Mouse (Mus musculus): ENCODE measurements around the gene Dqx1. TPM values are rescaled to one million over a fixed set of nuclear protein-coding genes. Genes with fewer than 3 reads are reported as not detected.
A peak's percentile ranks its signal among the peaks of the same experiment; 100 is the strongest.

The Dqx1 gene
- polyA plus RNA-seq, 1 experiment from 2014 or later: 5.4 TPM

DNA sequence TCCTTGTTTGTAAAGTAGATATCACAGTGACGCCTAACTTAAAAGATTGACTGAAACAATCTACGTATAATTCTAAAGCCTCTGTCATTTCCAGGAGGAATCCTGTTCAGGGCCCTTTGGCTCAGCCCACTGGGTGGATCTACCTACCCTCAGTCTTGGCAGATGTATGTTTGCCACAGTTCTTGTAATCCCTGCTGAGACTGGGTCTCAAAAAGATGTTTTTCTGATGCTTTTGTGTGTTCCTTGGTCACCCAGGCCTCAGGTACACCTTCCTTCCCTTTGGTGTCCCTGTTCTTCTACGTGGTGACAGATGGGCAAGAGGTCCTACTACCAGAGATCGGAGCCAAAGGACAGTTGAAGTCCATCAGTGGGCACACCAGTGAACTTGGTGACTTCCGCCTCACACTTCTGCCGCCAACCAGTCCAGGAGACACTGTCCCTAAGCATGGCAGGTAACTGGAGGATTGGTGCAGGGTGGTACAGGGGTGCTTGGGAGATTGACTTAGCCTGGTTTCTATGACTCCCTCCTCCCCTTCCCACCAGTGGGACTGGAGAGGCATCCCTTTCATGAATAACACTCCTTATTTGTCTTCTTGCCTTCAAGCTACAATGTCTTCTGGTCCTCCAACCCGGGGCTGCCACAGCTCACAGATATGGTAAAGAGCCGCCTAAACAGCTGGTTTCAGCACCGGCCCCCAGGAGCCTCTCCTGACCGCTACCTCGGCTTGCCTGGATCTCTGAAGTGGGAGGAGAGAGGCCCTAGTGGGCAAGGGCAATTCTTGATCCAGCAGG, 58.9 kb downstream of the Dqx1 start:
- H3K4me3 ChIP-seq: peak overlapping the region; percentile 86
- H3K27me3 ChIP-seq (replicated peaks): no peaks in the 10 kb centered on the region
- H3K4me1 ChIP-seq: peaks cover 77% of the 10 kb centered on the region
- H3K27ac ChIP-seq: peak overlapping the region; percentile 88
- peaks cover 34% of the 10 kb centered on the region for H3K36me3 ChIP-seq
- H3K9ac ChIP-seq: peak overlapping the region; percentile 96
- no peaks in the 10 kb centered on the region for H3K9me3 ChIP-seq (replicated peaks)
- WGBS (ENCODE audit: insufficient replicate concordance): 71% methylated on average over 11 of the region's 11 CpGs
- H3K4me2 ChIP-seq: peak overlapping the region; percentile 95
- no peak for ATAC-seq

MicroRNA genes within 50 kb of the gene (microRNA counts, 519-probe panel; counts per million panel counts)
- microRNA mmu-miR-3470a+mmu-miR-3470b: 582 counts per million, percentile 70 among the panel's probes with 10 or more counts

Small RNA genes lying within 50 kb of the gene (microRNA-seq; reads per million reads assigned to microRNA genes)
- gene Mir3470a (not detected), gene Mir7040 (2.1 reads per million)

Other genes starting within 250 kb of the Dqx1 start
- gene Sema4f, start 118.1 kb upstream of the Dqx1 start, polyA plus RNA-seq (2016; fragmentation: Nextera tagmentation; extraction: Ambion mirVana): 0.16 and 0.19 TPM in 2 replicates
- gene M1ap, start 110.9 kb upstream of the Dqx1 start, polyA plus RNA-seq (2016; fragmentation: Nextera tagmentation; extraction: Ambion mirVana): 8.8 and 10.1 TPM in 2 replicates
- gene Dok1, start 24.4 kb upstream of the Dqx1 start, polyA plus RNA-seq (2016; fragmentation: Nextera tagmentation; extraction: Ambion mirVana): 22.2 and 22.6 TPM in 2 replicates
- gene Loxl3, start 23.7 kb upstream of the Dqx1 start, polyA plus RNA-seq (2016; fragmentation: Nextera tagmentation; extraction: Ambion mirVana): 3.1 and 3.2 TPM in 2 replicates
- 215 and 233 TPM in 2 replicates for gene Aup1, start 3.3 kb upstream of the Dqx1 start, polyA plus RNA-seq (2016; fragmentation: Nextera tagmentation; extraction: Ambion mirVana)
- gene Htra2, start 2.6 kb upstream of the Dqx1 start, polyA plus RNA-seq (2016; fragmentation: Nextera tagmentation; extraction: Ambion mirVana): 147 and 154 TPM in 2 replicates
- 0.11 and 0.42 TPM in 2 replicates for gene Tlx2, start 12.4 kb downstream of the Dqx1 start, polyA plus RNA-seq (2016; fragmentation: Nextera tagmentation; extraction: Ambion mirVana)
- gene Pcgf1, start 20.0 kb downstream of the Dqx1 start, polyA plus RNA-seq (2016; fragmentation: Nextera tagmentation; extraction: Ambion mirVana): 20.8 and 23.3 TPM in 2 replicates
- 0.25 and 0.44 TPM in 2 replicates for gene Lbx2, start 28.5 kb downstream of the Dqx1 start, polyA plus RNA-seq (2016; fragmentation: Nextera tagmentation; extraction: Ambion mirVana)
- 1.5 and 1.9 TPM in 2 replicates for gene Ccdc142, start 43.8 kb downstream of the Dqx1 start, polyA plus RNA-seq (2016; fragmentation: Nextera tagmentation; extraction: Ambion mirVana)
- 2.3 TPM in 2 replicates for gene Gm42688, start 43.8 kb downstream of the Dqx1 start, polyA plus RNA-seq (2016; fragmentation: Nextera tagmentation; extraction: Ambion mirVana)
- gene Mrpl53, start 51.2 kb downstream of the Dqx1 start, polyA plus RNA-seq (2016; fragmentation: Nextera tagmentation; extraction: Ambion mirVana): 101 and 105 TPM in 2 replicates
- 83.5 and 86.9 TPM in 2 replicates for gene Mogs, start 57.7 kb downstream of the Dqx1 start, polyA plus RNA-seq (2016; fragmentation: Nextera tagmentation; extraction: Ambion mirVana)
- 35.0 and 37.9 TPM in 2 replicates for gene Wbp1, start 63.7 kb downstream of the Dqx1 start, polyA plus RNA-seq (2016; fragmentation: Nextera tagmentation; extraction: Ambion mirVana)
- gene Ino80b, start 67.6 kb downstream of the Dqx1 start, polyA plus RNA-seq (2016; fragmentation: Nextera tagmentation; extraction: Ambion mirVana): 12.1 and 13.0 TPM in 2 replicates
- 11.8 and 12.6 TPM in 2 replicates for gene Rtkn, start 77.6 kb downstream of the Dqx1 start, polyA plus RNA-seq (2016; fragmentation: Nextera tagmentation; extraction: Ambion mirVana)
- 0.81 and 1.1 TPM in 2 replicates for gene Wdr54, start 98.6 kb downstream of the Dqx1 start, polyA plus RNA-seq (2016; fragmentation: Nextera tagmentation; extraction: Ambion mirVana)
- gene 1700003E16Rik, start 98.6 kb downstream of the Dqx1 start, polyA plus RNA-seq (2016; fragmentation: Nextera tagmentation; extraction: Ambion mirVana): 0.19 and 0.35 TPM in 2 replicates
- gene Dctn1, start 108.1 kb downstream of the Dqx1 start, polyA plus RNA-seq (2016; fragmentation: Nextera tagmentation; extraction: Ambion mirVana): 46.9 and 48.2 TPM in 2 replicates
- 1.2 and 1.3 TPM in 2 replicates for gene Slc4a5, start 162.0 kb downstream of the Dqx1 start, polyA plus RNA-seq (2016; fragmentation: Nextera tagmentation; extraction: Ambion mirVana)